Comparison of ENCODE assay signal across 11 mouse cellular contexts in the genomic region with DNA sequence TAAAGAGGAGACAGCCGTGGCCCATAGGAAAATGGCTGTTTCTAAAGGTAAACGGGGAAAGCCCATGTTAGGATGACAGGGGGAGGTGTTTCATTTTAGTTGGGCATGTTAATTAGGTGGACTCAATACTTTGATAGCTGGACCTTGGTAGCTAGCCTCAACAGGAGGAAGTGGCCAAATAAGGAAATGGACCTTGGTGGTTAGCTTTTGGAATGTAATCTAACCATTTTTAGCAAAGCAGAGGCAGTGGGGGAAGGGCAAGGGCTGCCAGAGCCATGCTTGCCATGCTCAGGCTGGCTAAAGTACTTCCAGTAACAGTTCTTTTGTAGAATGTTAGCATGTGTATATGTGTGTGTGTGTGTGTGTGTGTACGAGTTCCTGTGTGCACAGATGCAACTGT. TPM values are rescaled to one million over a fixed set of nuclear protein-coding genes. Genes with fewer than 3 reads are reported as not detected.
DNase-seq lines count a peak whose midpoint lies in the region; ATAC-seq and TF ChIP-seq lines count a peak whose summit lies in the region.
"Had no signal": no experiment of that assay in that cellular context is flagged by ENCODE, and none has a peak within 500 bp of the region (broad histone marks: within the 10 kb centered on the region; RNA-seq: fewer than 3 reads in every experiment).

No protein-coding gene starts in this region.

- no peaks in the 10 kb centered on the region for H3K27me3 ChIP-seq in lung, embryonic 14.5 days (ENCODE audit: insufficient read depth, low read length)
- no peaks in the 10 kb centered on the region for H3K27me3 ChIP-seq in myocyte (ENCODE audit: control insufficient read depth, insufficient read depth, insufficient read length)
- H3K27me3 ChIP-seq: stomach, embryonic 15.5 days had no signal

- H3K4me1 ChIP-seq in lung, embryonic 14.5 days (ENCODE audit: insufficient read depth): no peaks in the 10 kb centered on the region
- peaks cover 8% of the 10 kb centered on the region; the same call in 1 of the 2 replicates for H3K4me1 ChIP-seq in lung, adult 2 months (ENCODE audit: control insufficient read depth, insufficient read depth, low read length)
- peaks cover 5% of the 10 kb centered on the region for H3K4me1 ChIP-seq in bone marrow, adult 2 months (ENCODE audit: control insufficient read depth, insufficient read depth, low read length)

- H3ac ChIP-seq in myocyte (ENCODE audit: control insufficient read depth, insufficient read length): no peak overlapping the region

- no peak for TF ChIP-seq POLR2A in lung, adult 2 months (IDR thresholded peaks at IDR 0.05; ENCODE audit: borderline replicate concordance, extremely low read depth, low read depth, low read length)
- no peak for TF ChIP-seq POLR2A in bone marrow, adult 2 months (IDR thresholded peaks at IDR 0.05; ENCODE audit: borderline replicate concordance, control insufficient read depth, low read depth, low read length)
- TF ChIP-seq POLR2A in myocyte (IDR thresholded peaks at IDR 0.05; ENCODE audit: insufficient read length, low read depth): no peak

- H3K4me2 ChIP-seq in lung, embryonic 14.5 days: no peak overlapping the region
- no peak overlapping the region for H3K4me2 ChIP-seq in myocyte (ENCODE audit: low read depth)
- H3K4me2 ChIP-seq: stomach, embryonic 15.5 days had no signal

- H3K27ac ChIP-seq in lung, embryonic 14.5 days (ENCODE audit: low read depth): no peak overlapping the region
- peak overlapping the region; percentile 72; the same call in 1 of the 2 replicates for H3K27ac ChIP-seq in bone marrow, adult 2 months (ENCODE audit: control insufficient read depth, insufficient read depth, low read depth, low read length, poor library complexity)
- H3K27ac ChIP-seq: hindbrain, postnatal 0 days; layer of hippocampus, adult 2 months; stomach, embryonic 15.5 days had no signal

- no peak for TF ChIP-seq CTCF in lung, embryonic 14.5 days (IDR thresholded peaks at IDR 0.05; ENCODE audit: low read depth)
- TF ChIP-seq CTCF in lung, adult 2 months (IDR thresholded peaks at IDR 0.05; ENCODE audit: insufficient read depth, low read length): no peak
- TF ChIP-seq CTCF in bone marrow, adult 2 months (IDR thresholded peaks at IDR 0.05; ENCODE audit: control insufficient read depth, insufficient read depth, low read length): no peak

- no peaks in the 10 kb centered on the region for H3K79me2 ChIP-seq in myocyte (ENCODE audit: control insufficient read depth, insufficient read depth)

- H3K9ac ChIP-seq in lung, embryonic 14.5 days: no peak overlapping the region
- H3K9ac ChIP-seq: stomach, embryonic 15.5 days had no signal

- H3K36me3 ChIP-seq in lung, embryonic 14.5 days (ENCODE audit: insufficient read depth): no peaks in the 10 kb centered on the region
- H3K36me3 ChIP-seq in myocyte (ENCODE audit: control insufficient read depth, insufficient read depth): no peaks in the 10 kb centered on the region
- H3K36me3 ChIP-seq: stomach, embryonic 15.5 days had no signal

- WGBS in lung, embryonic 14.5 days: 60% methylated on average over 3 of the region's 3 CpGs
- 68% methylated on average over 3 of the region's 3 CpGs for WGBS in lung, adult 2 months
- WGBS in bone marrow, adult 2 months: 62% methylated on average over 3 of the region's 3 CpGs

- ATAC-seq in lung, embryonic 14.5 days (ENCODE audit: insufficient read depth): no peak
- ATAC-seq: hindbrain, postnatal 0 days had no signal

- no peaks in the 10 kb centered on the region for H3K9me3 ChIP-seq in lung, embryonic 14.5 days (ENCODE audit: low read depth, low read length)
- H3K9me3 ChIP-seq: stomach, embryonic 15.5 days had no signal

- DNase-seq in adrenal gland, adult 2 months: peak; percentile 63
- DNase-seq in adrenal gland, postnatal 4 days (ENCODE audit: low spot score in 2 of 2): no peak
- DNase-seq in lung, embryonic 14.5 days: peak; percentile 53
- no peak for DNase-seq in lung, adult 2 months
- DNase-seq in retina, postnatal 1 day: no peak
- no peak for DNase-seq in spleen, postnatal 36 days (ENCODE audit: low spot score in 2 of 2)

- H3K4me3 ChIP-seq in lung, embryonic 14.5 days (ENCODE audit: low read depth, low read length): no peak overlapping the region
- H3K4me3 ChIP-seq in lung, adult 2 months (replicated peaks; ENCODE audit: extremely low read depth, low read depth, low read length): no peak overlapping the region
- no peak overlapping the region for H3K4me3 ChIP-seq in bone marrow, adult 2 months (replicated peaks; ENCODE audit: control insufficient read depth, low read depth, low read length)
- H3K4me3 ChIP-seq in myocyte: no peak overlapping the region
- H3K4me3 ChIP-seq: layer of hippocampus, adult 2 months; stomach, embryonic 15.5 days had no signal

TF ChIP-seq in myocyte, 11 proteins besides CTCF, POLR2A, EP300 and RAD21:
- TF ChIP-seq MYOD1 (IDR thresholded peaks at IDR 0.05; ENCODE audit: control insufficient read depth in 1 of 3, insufficient read length in 2 of 3, low read depth in 2 of 3) (no peak), SRF (IDR thresholded peaks at IDR 0.05; ENCODE audit: control insufficient read depth, insufficient read length, low read depth) (peak; percentile 94)

RNA-seq across cellular contexts. Expression of a gene that starts 11.2 kb away (rescaled TPM):
- total RNA-seq in adrenal gland, adult 2 months (2021): 100 to 1,000 TPM; 196 to 221 TPM
- polyA plus RNA-seq in adrenal gland, adult 2 months (2012; rRNA removed): 213 and 280 TPM in 2 replicates
- total RNA-seq in adrenal gland, postnatal 4 days (2021): 100 to 1,000 TPM; 256 to 257 TPM
- polyA plus RNA-seq in lung, embryonic 14.5 days (2014; fragmentation: Nextera tagmentation; extraction: Ambion mirVana): 274 and 278 TPM in 2 replicates
- 95.7 and 96.6 TPM in 2 replicates for polyA plus RNA-seq in lung, adult 2 months (2012; rRNA removed)
- 84.6 and 85.2 TPM in 2 replicates for polyA plus RNA-seq in bone marrow, adult 2 months (2011; ENCODE audit: insufficient read depth, insufficient read length, low replicate concordance, missing spikeins)
- 314 TPM for polyA plus RNA-seq in myocyte (2012; fragmentation: generic; extraction: Trizol)

RNA-seq across cellular contexts. Expression of a gene that starts 34.9 kb away (rescaled TPM):
- total RNA-seq in adrenal gland, adult 2 months (2021): 10 to 100 TPM; 59.2 to 77.6 TPM
- polyA plus RNA-seq in adrenal gland, adult 2 months (2012; rRNA removed): 81.6 and 83.0 TPM in 2 replicates
- 10 to 100 TPM; 47.1 to 51.2 TPM for total RNA-seq in adrenal gland, postnatal 4 days (2021)
- polyA plus RNA-seq in lung, embryonic 14.5 days (2014; fragmentation: Nextera tagmentation; extraction: Ambion mirVana): 15.4 and 17.0 TPM in 2 replicates
- 12.7 and 13.9 TPM in 2 replicates for polyA plus RNA-seq in lung, adult 2 months (2012; rRNA removed)
- 15.8 and 45.0 TPM in 2 replicates for polyA plus RNA-seq in bone marrow, adult 2 months (2011; ENCODE audit: insufficient read depth, insufficient read length, low replicate concordance, missing spikeins)
- polyA plus RNA-seq in myocyte (2012; fragmentation: generic; extraction: Trizol): 47.1 TPM

Comparison
In these comparisons a context has a peak if more than half of its experiments do, and no peak if none do; other contexts are left out.
1. DNase-seq: peak in adrenal gland, adult 2 months (single experiment) and lung, embryonic 14.5 days (single experiment); none in adrenal gland, postnatal 4 days (0 of 2), lung, adult 2 months (single experiment), retina, postnatal 1 day (single experiment) and spleen, postnatal 36 days (0 of 2).